Mouse (Mus musculus): ENCODE results near the gene Pam16.

The Pam16 gene

DNA sequence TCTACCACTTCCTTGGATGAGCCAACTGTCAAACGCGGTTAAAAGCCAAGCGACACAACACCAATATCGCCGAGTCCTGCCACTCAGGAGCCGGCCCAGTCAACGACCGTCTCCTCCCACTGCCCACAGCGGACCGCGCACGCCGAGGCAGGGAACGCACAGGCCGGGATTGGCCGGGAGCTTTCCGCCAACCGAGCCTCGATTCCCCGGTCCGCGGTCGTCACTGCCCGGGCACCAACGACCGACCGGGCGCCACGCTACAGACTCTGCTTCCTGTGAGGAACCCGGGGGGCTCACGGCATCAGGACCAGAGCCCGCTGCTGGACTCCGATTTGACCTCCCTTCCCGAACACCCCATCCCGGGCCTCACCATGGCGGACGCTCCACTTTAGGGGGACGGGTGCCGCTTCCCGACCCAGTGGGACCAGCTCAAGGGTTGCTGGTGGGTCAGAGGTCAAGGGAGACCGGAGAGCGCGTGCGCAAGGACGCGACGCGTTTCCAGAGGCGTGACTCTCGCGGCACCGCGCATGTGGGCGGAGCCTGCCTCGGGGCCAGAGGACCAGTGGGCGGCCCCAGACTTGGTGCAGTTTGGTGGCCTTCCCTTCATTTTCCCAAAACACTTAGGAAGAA is at the start of gene Pam16:
Gene Pam16 (minus strand): TSS at position 508 of the 630 bp plus-strand sequence.
- in situ Hi-C loops (cut with MboI, MseI), result no loop called here

DNA sequence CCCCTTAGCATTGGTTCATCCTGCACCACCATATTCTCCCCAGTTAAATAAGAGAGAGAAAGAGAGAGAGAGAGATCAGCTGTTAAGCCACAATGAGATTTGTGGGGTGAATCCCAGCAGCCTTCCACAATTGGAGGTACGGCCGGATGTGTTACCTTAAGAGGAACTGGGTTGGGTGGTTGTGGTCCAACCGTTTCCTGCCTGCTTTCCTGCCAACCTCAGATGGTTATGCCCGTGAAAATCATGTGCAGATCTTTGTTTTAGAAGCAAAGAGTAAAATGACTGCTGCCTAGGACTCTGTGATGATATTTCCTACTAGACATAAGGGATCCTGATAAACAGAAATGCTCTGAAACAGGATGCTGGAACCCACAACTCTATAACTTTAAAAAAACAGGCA is 49.3 kb upstream of the Pam16 start:
- in situ Hi-C loops (cut with MboI, MseI), result loop anchor here in 1 of 2 experiments (5.0 kb wide), 1 partner anchor 42 kb away; no protein-coding TSS in a partner anchor

DNA sequence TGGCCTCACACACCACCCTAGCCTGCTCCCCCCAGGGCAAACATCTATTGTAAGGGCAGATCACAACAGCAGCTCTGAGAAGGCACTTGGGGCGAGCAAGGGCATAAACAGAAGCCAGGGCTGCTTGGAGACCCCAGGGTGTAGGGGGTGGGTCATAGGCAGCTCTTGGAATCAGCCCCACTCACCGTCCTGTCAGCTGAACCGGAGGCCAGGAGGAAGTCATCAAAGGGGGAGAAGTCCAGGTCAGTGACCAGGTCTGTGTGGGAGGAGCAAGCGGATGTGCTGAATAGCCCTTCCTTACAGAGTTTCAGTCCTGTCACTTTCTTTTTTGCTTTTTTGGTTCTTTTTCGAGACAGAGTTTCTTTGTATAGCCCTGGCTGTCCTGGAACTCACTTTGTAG is 45.5 kb upstream of the Pam16 start:
- in situ Hi-C loops (cut with MboI, MseI), result loop anchor here in 1 of 2 experiments (5.0 kb wide), 1 partner anchor 38 kb away; no protein-coding TSS in a partner anchor

DNA sequence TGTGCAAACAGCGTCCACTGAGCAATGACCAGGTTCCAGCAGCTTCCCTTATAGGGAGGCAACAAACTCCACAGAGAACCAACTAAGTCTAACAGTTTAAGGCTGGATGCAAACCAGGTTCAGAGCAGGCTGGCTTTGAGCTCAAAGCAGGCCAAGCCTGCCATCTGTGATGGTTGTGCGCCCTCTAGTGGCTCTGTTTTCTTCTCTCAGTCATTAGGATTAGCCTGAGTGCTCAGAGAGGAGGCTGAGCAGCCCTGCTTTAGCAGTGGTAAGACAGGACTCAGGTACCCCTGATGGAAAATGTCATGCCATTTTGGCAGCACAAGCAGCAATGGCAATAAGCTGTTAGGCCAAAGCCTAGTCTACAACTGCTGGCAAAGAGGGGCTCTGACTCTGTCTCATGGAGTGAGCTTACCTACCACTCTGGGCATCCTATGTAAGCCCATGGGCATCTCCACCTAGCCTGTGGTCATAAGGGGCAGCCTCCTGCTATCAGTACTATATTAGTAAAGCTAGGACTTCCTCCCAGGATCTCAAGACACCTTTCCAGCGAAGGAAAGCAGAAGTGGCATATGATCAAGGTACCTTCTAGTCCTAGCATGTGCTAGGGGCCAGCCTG is 42.5 kb upstream of the Pam16 start:
- in situ Hi-C loops (cut with MboI, MseI), result no loop called here

DNA sequence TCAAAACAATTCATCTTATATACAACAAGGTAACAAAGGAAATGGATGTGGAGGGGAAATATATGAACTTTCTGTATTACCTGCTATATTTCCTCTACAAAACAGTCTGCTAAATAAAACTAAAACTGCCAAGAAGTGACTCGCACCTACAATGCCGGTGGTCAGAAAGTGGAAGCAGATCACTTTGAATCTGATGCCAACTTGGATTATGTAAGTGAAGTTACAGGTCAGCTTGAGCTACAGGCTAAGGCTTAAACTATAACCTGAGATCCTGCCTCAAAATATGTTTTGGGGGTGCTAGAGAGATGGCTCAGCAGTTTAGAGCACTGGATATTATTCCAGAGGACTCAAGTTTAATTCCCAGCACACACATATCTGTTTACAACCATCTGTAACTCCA is 40.9 kb upstream of the Pam16 start:
- in situ Hi-C loops (cut with MboI, MseI), result no loop called here

DNA sequence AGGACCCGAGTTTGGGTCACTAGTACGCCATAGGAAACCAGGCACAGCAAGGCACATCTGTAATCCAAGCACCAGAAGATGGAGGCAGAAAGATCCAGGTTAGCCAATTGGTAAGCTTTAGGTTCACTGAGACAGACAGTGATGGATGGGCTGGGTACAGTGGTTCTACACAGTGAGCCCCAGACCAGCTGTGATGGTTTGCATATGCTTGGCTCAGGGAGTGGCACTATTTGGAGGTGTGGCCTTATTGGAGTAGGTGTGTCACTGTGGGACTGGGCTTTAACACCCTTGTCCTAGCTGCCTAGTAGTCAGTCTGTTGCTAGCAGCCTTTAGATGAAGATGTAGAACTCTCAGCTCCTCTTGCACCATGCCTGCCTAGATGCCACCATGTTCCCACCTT is 39.0 kb upstream of the Pam16 start:
- in situ Hi-C loops (cut with MboI, MseI), result no loop called here

DNA sequence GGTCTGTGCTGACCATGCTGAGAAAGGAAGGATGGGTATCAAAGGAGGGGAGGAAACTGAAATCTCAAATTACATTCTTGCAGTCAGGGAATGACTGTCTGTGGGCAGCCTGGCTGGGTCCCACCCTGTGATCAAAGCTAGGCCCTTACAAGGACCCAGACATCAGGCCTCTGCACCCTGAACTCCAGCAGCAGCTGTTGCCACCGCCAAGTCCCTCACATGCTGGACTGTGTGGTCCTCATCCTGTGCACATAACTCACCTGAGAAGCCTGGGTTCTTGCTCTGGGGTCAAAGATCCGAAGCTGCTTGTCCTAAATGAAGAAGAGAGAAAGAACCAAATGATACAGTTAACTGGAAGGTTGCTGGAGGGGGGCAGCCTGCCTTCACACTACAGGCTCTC is 36.8 kb upstream of the Pam16 start:
- in situ Hi-C loops (cut with MboI, MseI), result no loop called here

DNA sequence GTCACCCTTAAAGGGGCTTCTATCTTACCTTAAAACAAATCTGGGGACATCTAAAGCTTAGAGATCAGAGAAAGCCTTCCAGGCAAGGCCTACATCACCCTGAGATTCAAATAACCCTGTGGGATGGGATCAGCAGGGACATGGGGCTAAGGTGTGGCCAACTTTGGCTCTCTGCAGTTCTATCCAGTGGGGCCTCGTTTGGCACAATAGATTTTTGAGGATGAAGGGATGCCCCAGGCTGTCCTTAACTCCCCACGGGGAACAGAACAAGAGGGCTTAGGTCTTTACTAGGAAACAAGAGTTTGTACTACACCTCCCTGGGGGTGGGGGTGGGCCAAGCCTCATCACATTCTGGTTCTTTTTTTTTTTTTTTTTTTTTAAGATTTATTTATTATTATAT is 34.5 kb upstream of the Pam16 start:
- in situ Hi-C loops (cut with MboI, MseI), result no loop called here

DNA sequence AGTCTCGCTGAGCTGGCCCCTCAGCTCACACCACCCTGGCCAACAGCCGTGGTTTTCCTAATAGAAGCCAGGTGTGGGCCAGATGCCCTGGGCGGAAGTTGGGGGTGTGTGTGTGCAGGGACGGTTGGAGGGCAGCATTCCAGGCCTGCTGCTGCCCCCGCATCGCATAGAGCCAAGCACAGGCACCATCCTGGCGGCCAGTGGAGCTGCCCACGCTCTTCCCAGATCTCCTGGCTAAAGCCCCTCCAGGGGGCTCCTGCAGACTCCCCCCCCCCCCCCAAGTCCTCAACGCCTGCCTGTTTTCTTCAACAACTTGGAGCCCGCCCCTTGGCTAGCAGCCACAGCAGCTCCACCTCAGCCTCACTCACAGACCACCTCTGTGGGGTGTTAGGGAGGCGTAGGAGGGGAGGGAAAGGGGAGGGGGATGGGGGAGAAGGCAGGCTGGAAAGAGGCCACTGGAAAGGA is 34.0 kb upstream of the Pam16 start:
- in situ Hi-C loops (cut with MboI, MseI), result no loop called here

DNA sequence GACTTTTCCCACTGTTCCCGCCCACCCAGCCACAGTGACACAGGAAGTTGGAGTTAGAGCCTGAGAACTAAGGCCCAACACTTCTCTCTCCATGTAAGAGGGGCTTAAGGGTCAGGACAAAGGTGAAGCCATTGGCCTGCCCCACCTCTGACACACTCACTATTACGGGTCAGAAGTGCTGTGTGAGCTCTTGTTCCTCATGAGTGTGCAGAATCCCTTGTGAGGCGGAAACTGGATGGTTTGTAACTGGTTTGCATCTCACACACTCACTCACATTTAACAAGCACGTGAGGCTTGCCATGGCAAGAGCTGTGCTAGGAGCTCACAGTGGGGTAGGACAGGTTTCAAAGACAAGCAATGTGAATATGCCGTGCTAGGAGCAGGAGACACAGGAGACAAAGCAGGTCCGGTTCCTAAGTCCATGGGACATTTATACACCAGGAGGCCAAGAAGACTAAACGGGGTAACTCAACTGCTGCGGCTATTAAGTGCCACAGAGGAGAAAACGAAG is 31.8 kb upstream of the Pam16 start:
- in situ Hi-C loops (cut with MboI, MseI), result no loop called here

DNA sequence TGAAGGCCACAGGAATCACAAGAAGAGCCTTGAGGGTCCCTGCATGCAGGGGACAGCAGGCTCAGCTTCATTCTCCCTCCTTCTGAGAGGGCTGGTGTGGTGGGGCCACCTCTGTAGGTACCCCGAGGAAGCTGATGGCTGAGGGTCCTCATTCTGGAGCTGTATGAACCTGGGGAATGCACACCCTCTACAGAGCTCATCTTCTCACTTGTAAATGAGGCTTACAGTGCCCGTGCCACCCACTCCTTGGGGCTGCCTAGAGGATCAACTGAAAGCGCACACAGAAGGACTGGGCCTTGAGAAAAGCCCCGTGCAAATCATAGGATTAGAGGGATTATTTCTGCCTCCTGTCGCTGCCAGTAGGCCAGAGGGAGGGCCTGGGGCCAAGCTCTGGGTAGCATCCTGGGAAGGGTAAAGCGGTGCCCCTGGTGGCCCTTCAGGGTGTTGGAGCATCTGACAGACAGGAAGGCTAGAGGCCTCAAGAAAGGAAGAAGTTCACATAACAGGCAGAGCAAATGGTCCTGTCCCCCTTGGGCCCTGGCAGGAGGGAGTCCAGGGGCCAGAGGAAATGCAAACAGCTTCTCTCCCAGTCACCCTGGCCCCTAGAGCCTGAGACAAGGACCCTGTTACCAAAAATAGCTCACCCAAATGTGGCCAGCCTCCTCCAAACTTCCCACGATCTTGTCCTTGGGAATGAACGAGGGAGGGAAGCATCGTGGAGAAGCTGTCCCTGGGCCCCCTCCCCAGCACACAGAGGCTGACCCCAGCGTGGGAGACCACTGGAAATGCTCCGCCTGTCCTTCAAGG is 31.2 kb upstream of the Pam16 start:
- in situ Hi-C loops (cut with MboI, MseI), result no loop called here

DNA sequence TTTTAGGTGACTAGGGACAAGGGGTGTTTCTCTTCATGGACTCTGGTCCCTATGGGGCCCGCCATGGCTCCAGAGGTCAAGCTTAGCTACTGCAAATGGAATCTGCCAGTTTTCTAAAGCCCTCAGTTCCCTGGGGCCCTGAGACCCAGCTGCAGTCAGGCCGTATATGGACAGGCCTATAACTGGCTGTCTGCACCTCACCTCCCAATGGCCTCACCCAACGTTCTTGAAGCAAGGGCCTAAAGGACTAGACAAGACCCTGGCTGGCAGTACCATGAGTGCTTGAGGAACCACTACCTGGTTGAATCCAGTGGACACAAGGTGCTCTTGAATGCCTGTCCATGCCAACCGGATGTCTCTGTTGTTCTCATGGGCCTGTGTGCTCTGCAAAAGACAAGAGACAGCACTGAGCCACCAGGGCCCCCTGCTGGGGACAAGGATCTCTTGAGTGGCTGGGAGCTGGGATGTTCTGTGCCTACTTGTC is 30.5 kb upstream of the Pam16 start:
- in situ Hi-C loops (cut with MboI, MseI), result no loop called here

DNA sequence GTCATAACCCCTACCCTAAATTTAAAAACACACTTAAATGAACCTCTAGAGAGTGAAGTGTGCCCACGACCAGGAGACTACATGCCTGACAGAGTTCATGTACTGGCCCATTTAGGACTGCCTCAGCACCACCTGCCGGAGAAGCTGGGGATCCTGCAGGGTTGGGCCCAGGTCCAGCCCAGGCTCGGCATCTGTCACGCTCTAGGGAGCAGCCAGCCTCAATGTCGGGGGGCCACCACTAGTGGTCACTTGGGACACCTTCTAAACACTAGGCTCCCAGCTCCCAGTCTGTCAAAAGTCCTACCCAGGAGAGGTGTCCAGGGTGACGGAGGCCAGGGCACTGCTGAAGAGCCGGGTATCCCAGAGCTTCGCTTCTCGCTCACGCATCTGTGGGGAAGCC is 29.9 kb upstream of the Pam16 start:
- in situ Hi-C loops (cut with MboI, MseI), result no loop called here

DNA sequence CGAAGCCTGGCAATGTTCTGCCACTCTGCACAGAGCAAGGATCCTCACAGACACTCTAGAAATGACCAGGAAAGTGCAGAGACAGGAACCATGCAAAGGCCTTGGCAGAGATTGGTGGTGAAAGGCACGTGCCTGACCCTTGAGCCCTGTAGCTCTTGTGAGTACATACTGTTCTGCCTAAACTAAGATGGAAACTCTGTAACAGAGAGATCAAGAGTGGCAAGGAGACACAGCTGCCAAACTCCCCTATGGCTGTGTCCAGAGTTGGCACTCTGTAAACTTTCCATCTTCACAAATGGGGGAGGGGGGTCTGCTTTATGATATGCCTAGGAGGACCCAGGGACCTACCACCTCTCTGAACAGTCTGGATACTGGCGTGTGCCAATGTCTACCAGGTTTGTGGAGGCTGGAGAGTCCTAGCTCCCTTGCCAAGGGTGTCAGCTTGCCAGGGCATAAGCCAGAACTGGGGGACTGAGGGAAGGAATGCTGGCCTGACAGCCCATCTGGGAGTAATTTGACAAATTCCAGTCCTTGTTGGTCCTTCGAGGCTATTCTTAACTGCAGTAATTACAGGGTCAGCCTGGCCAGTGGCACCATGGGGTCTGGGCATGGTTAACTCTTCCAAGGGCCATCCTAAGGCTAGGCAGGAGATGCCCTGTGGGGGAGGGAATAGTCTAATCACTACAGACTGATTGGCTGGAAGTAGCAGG is 28.1 kb upstream of the Pam16 start:
- in situ Hi-C loops (cut with MboI, MseI), result no loop called here

DNA sequence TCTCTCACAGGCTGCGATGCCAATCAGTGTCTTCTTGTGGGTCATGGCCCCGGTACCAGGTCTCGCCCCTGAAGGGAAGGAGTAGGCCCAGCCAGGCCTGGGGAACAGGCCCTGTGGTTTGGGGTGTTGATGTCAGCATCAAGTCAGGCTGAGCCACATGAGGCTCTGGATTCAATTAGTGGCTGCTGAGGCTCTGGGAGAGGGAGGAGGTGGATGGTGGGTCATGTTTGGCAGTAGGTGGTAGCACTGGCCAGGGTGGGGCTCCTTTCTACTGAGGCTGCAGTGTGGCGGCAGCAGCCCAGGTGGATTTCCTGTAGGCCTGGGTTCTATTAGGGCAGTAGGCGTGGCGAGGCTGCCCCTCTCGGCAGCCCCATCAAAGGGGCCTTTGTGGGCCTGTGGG is 26.8 kb upstream of the Pam16 start:
- in situ Hi-C loops (cut with MboI, MseI), result no loop called here

DNA sequence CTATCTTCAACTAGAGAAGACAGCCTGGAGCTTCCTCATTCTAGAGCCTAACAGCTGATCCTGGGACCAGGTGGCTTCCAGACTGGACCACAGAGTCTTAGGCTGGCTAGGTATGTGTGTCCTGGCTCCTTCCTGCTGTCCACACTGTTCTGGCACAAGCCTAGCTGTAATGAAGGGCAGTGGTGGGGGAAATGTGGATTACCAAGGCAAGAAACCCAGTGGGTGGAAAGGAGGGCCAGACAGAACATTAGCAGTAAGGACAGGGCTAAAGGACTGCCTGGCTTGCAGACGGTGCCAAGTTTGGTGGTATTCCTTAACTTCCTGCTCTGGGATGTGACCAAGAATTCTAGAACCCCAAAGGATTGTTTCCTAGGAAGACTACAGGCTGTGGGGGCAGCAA is 26.3 kb upstream of the Pam16 start:
- in situ Hi-C loops (cut with MboI, MseI), result no loop called here

DNA sequence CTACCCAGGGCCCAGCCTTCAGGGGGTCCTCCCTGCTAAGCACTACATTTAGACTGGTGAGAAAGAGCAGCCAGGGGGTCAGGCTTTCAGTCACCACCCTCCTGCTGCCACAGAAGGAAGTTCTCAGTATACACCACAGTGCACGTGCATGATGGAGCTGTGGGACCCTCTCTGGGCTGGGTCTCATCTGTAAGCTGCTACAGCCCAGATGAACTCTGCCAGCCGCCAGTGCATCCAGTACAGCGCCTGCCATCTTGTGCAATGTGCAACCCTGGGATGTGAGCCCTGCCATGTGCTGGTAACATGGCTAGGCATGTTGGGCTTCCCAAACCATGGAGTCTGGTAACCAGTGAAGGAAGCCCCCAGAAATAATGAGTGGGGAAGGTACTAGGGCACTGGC is 25.4 kb upstream of the Pam16 start:
- in situ Hi-C loops (cut with MboI, MseI), result no loop called here

DNA sequence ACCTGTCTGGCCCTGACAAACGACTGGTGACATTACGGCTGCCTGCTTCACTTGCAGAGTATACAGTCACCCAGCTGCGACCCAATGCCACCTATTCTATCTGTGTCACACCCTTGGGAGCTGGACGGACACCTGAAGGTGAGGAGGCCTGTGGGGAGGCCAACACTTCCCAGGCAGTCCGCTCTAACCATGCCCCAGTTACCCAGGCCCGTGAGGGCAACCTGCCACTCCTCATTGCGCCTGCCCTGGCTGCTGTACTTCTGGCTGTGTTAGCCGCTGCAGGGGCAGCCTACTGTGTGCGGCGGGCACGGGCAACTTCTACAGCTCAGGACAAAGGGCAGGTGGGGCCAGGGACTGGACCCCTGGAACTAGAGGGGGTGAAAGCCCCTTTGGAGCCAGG is 24.9 kb upstream of the Pam16 start:
- in situ Hi-C loops (cut with MboI, MseI), result no loop called here

DNA sequence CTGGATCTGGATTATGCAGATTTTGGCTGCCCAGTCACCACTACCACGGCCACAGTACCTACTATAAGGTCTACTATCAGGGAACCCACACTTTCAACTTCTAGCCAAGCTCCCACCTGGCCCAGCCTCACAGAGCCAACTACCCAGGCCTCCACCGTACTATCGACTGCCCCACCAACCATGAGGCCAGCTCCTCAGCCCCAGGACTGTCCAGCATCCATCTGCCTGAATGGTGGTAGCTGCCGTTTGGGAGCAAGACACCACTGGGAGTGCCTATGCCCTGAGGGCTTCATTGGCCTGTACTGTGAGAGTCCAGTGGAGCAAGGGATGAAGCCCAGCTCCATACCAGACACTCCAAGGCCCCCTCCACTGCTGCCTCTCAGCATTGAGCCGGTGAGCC is 24.4 kb upstream of the Pam16 start:
- in situ Hi-C loops (cut with MboI, MseI), result no loop called here

DNA sequence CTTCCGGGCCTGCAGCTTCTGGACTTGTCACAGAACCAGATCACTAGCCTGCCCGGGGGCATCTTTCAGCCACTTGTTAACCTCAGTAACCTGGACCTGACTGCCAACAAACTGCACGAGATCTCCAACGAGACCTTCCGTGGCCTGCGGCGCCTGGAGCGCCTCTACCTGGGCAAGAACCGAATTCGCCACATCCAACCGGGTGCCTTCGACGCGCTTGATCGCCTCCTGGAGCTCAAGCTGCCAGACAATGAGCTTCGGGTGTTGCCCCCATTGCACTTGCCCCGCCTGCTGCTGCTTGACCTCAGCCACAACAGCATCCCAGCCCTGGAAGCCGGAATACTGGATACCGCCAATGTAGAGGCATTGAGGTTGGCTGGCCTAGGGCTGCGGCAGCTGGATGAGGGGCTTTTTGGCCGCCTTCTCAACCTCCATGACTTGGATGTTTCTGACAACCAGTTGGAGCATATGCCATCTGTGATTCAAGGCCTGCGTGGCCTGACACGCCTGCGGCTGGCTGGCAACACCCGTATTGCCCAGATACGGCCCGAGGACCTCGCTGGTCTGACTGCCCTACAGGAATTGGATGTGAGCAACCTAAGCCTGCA is 23.7 kb upstream of the Pam16 start:
- in situ Hi-C loops (cut with MboI, MseI), result no loop called here

DNA sequence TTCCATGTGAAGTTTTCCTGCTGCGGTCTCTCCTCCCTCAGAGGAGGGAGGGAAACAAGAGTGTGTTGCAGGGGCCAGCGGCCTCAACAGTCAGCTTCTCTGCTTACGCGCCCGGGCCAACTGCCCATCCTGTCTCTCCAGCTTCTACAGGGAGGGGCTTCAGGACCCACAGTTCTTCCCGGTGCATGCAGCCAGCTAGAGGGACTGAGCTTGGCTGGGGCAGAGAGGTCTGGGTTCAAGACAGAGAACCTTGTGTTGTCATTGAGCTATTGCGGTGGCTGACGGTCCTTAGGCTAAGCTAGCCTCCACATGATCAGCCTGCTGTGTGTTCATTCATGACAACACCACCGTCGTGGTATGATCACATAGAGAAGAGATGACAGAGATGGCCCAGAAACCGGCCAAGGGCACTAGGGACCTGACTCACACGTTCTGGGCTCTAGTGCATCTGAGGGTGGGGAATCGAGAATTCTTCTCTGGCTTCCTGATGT is 22.9 kb upstream of the Pam16 start:
- in situ Hi-C loops (cut with MboI, MseI), result no loop called here

Data from T-helper 17 cell (primary cell).